Mouse (Mus musculus) v-Abl transformed pro-B cells (cell line): ENCODE measurements at regions not wholly inside any gene's neighbourhood (a gene's known extent, or its start where the extent isn't known, plus 50 kb on each side); places are given as distances from the start of the nearest gene placed in this dataset.

Experiments
- in situ Hi-C, 2 experiments: fragments of 400-800 bp; cut with MboI; formaldehyde crosslinking; loops; one replicate each; pipeline ENCODE4 v1.15.1; 2025; ENCODE audit not compliant: unreplicated experiment in 2 of 2

GRCm38 (mm10) chr15:7683235-7683974, 127.2 kb upstream of the Gdnf start:
- in situ Hi-C loops = no loop called here

- in situ Hi-C loops = no loop called here
Observed at GRCm38 (mm10) chr15:7691251-7691650, 119.4 kb upstream of the Gdnf start.

GRCm38 (mm10) chr15:7692096-7692495, 118.5 kb upstream of the Gdnf start:
- in situ Hi-C loops = no loop called here

GRCm38 (mm10) chr15:7694037-7694436, 116.6 kb upstream of the Gdnf start:
- in situ Hi-C loops = no loop called here

GRCm38 (mm10) chr15:7697724-7698123, 112.9 kb upstream of the Gdnf start:
- in situ Hi-C loops = no loop called here

GRCm38 (mm10) chr15:7708836-7709235, 101.8 kb upstream of the Gdnf start:
- in situ Hi-C loops = no loop called here

- in situ Hi-C loops = no loop called here
Observed at GRCm38 (mm10) chr15:7714641-7715040, 96.0 kb upstream of the Gdnf start.

GRCm38 (mm10) chr15:7716188-7716587, 94.5 kb upstream of the Gdnf start:
- in situ Hi-C loops = no loop called here

GRCm38 (mm10) chr15:7723202-7723721, 87.4 kb upstream of the Gdnf start:
- in situ Hi-C loops = no loop called here

- in situ Hi-C loops = no loop called here
Observed at GRCm38 (mm10) chr15:7723770-7724169, 86.9 kb upstream of the Gdnf start.

- in situ Hi-C loops = no loop called here
Observed at GRCm38 (mm10) chr15:7725505-7725904, 85.1 kb upstream of the Gdnf start.

- in situ Hi-C loops = no loop called here
Observed at GRCm38 (mm10) chr15:7747586-7747985, 63.1 kb upstream of the Gdnf start.

- in situ Hi-C loops = no loop called here
Observed at GRCm38 (mm10) chr15:7750441-7750840, 60.2 kb upstream of the Gdnf start.
